In genomic region chr6:7816233-7816632, GRCm38 (mm10) we compare ENCODE assay signal across 27 mouse cellular contexts. TPM values are rescaled to one million over a fixed set of nuclear protein-coding genes. Genes with fewer than 3 reads are reported as not detected.
A peak's percentile ranks its signal among the peaks of the same experiment; 100 is the strongest.
DNase-seq lines count a peak whose midpoint lies in the region; ATAC-seq and TF ChIP-seq lines count a peak whose summit lies in the region.
"Had no signal": no experiment of that assay in that cellular context is flagged by ENCODE, and none has a peak within 500 bp of the region (broad histone marks: within the 10 kb centered on the region; RNA-seq: fewer than 3 reads in every experiment).

No protein-coding gene starts in this region.

- peak overlapping the region; percentile 21; the same call in 1 of the 2 replicates for H3K4me3 ChIP-seq in testis, adult 2 months (ENCODE audit: control insufficient read depth, low read depth, low read length)
- no peak overlapping the region for H3K4me3 ChIP-seq in MEL (ENCODE audit: control insufficient read depth in 1 of 2, insufficient read depth in 1 of 2, low read depth in 2 of 2, low read length in 2 of 2)
- no peak overlapping the region for H3K4me3 ChIP-seq in limb, embryonic 14.5 days (replicated peaks; ENCODE audit: low read length)
- H3K4me3 ChIP-seq: embryonic facial prominence, embryonic 10.5 days; embryonic facial prominence, embryonic 13.5 days; erythroblast, embryonic 14.5 days; forebrain, embryonic 12.5 days; forebrain, embryonic 15.5 days; heart, adult 2 months; heart, embryonic 10.5 days; heart, embryonic 13.5 days had no signal

- no peak for TF ChIP-seq RAD21 in MEL (IDR thresholded peaks at IDR 0.05; ENCODE audit: low read depth, low read length)

- H3K9me3 ChIP-seq in MEL (replicated peaks; ENCODE audit: insufficient read depth, low read length) = no peaks in the 10 kb centered on the region
- H3K9me3 ChIP-seq in limb, embryonic 14.5 days (ENCODE audit: control insufficient read depth, low read length) = no peaks in the 10 kb centered on the region
- H3K9me3 ChIP-seq: embryonic facial prominence, embryonic 10.5 days; embryonic facial prominence, embryonic 13.5 days; forebrain, embryonic 12.5 days; forebrain, embryonic 15.5 days; G1E; heart, embryonic 10.5 days; heart, embryonic 13.5 days had no signal

- H3K79me2 ChIP-seq in MEL (ENCODE audit: control insufficient read depth, insufficient read depth, low read length, poor library complexity) = no peaks in the 10 kb centered on the region

- no peak for DNase-seq in testis, postnatal 14 days (ENCODE audit: low spot score)
- DNase-seq in MEL (ENCODE audit: low read depth, low spot score) (peak; percentile 13), liver (no peak)
- DNase-seq in limb, embryonic 14.5 days (ENCODE audit: low spot score) = peak; percentile 8
- DNase-seq in spleen, postnatal 4 days (ENCODE audit: low spot score in 2 of 2) = no peak
- no peak for DNase-seq in spleen, postnatal 36 days (ENCODE audit: low spot score in 2 of 2)
- DNase-seq: adrenal gland, adult 2 months; adrenal gland, postnatal 14 days; cerebellum, adult 11 months; cerebellum, adult 2 months; cerebellum, postnatal 14 days; gastrocnemius, postnatal 25 days; heart, adult 2 months; heart, postnatal 14 days; heart, postnatal 4 days had no signal

- no peaks in the 10 kb centered on the region for H3K4me1 ChIP-seq in testis, adult 2 months (ENCODE audit: control insufficient read depth, insufficient read depth, low read length)
- 0 out of 4 replicates have a peak, but pooled peaks cover 0 to 3% of the 10 kb centered on the region in 2 experiments for H3K4me1 ChIP-seq in MEL (ENCODE audit: control insufficient read depth in 1 of 2, insufficient read depth in 2 of 2, low read length in 2 of 2)
- H3K4me1 ChIP-seq in limb, embryonic 14.5 days (ENCODE audit: control insufficient read depth, insufficient read depth, low read length) = no peaks in the 10 kb centered on the region
- H3K4me1 ChIP-seq: embryonic facial prominence, embryonic 13.5 days; forebrain, embryonic 12.5 days; forebrain, embryonic 15.5 days; heart, embryonic 10.5 days had no signal

- H3K4me2 ChIP-seq in limb, embryonic 14.5 days (replicated peaks; ENCODE audit: low read depth, low read length, severe bottlenecking) = no peak overlapping the region
- H3K4me2 ChIP-seq: embryonic facial prominence, embryonic 13.5 days; forebrain, embryonic 12.5 days; forebrain, embryonic 15.5 days; heart, embryonic 13.5 days; hindbrain, embryonic 14.5 days had no signal

- no peak for TF ChIP-seq POLR2A in testis, adult 2 months (IDR thresholded peaks at IDR 0.05; ENCODE audit: control insufficient read depth, low read depth, low read length)
- TF ChIP-seq POLR2A in MEL (IDR thresholded peaks at IDR 0.05; ENCODE audit: control insufficient read depth in 1 of 2, insufficient read depth in 1 of 2, low read depth in 1 of 2, low read length in 2 of 2, poor library complexity in 1 of 2) = no peak
- no peak for TF ChIP-seq POLR2A in limb, embryonic 14.5 days (IDR thresholded peaks at IDR 0.05; ENCODE audit: borderline replicate concordance, extremely low read depth, insufficient read depth, insufficient read length)

- no peak for TF ChIP-seq EP300 in MEL (IDR thresholded peaks at IDR 0.05; ENCODE audit: low read depth in 1 of 2, low read length in 2 of 2)

- WGBS in limb, embryonic 14.5 days = 51% methylated on average over 5 of the region's 5 CpGs

- no peaks in the 10 kb centered on the region for H3K27me3 ChIP-seq in testis, adult 2 months (ENCODE audit: control insufficient read depth, insufficient read depth, low read length)
- no peaks in the 10 kb centered on the region for H3K27me3 ChIP-seq in MEL (ENCODE audit: control insufficient read depth in 1 of 2, insufficient read depth in 2 of 2, low read length in 2 of 2)
- H3K27me3 ChIP-seq in limb, embryonic 14.5 days (ENCODE audit: control insufficient read depth, insufficient read depth, low read length) = no peaks in the 10 kb centered on the region
- H3K27me3 ChIP-seq: embryonic facial prominence, embryonic 13.5 days; forebrain, embryonic 12.5 days; forebrain, embryonic 15.5 days; heart, embryonic 13.5 days had no signal

- no peak for ATAC-seq in limb, embryonic 14.5 days (ENCODE audit: low FRiP score, low read depth)
- ATAC-seq: forebrain, embryonic 15.5 days; hindbrain, postnatal 0 days; inflammation-experienced regulatory T-cells, adult 6 months had no signal

- no peak overlapping the region for H3K9ac ChIP-seq in MEL (ENCODE audit: control insufficient read depth, low read depth, low read length, poor library complexity, severe bottlenecking)
- H3K9ac ChIP-seq in limb, embryonic 14.5 days (ENCODE audit: low read depth, low read length, severe bottlenecking) = no peak overlapping the region
- H3K9ac ChIP-seq: embryonic facial prominence, embryonic 13.5 days; forebrain, embryonic 12.5 days; forebrain, embryonic 15.5 days; heart, embryonic 13.5 days; hindbrain, embryonic 14.5 days had no signal

- no peaks in the 10 kb centered on the region for H3K36me3 ChIP-seq in testis, adult 2 months (ENCODE audit: control insufficient read depth, insufficient read depth, low read length)
- peaks cover 0 to 2% of the 10 kb centered on the region in 2 experiments; a peak in 1 of 4 replicates for H3K36me3 ChIP-seq in MEL (ENCODE audit: control insufficient read depth in 1 of 2, insufficient read depth in 2 of 2, low read length in 2 of 2)
- H3K36me3 ChIP-seq in limb, embryonic 14.5 days (ENCODE audit: control insufficient read depth, insufficient read depth, low read length) = no peaks in the 10 kb centered on the region
- H3K36me3 ChIP-seq: embryonic facial prominence, embryonic 10.5 days; embryonic facial prominence, embryonic 13.5 days; forebrain, embryonic 12.5 days; forebrain, embryonic 15.5 days; G1E; heart, embryonic 10.5 days; heart, embryonic 13.5 days had no signal

- TF ChIP-seq CTCF in testis, adult 2 months (IDR thresholded peaks at IDR 0.05; ENCODE audit: control insufficient read depth, insufficient read depth, insufficient replicate concordance, low read depth, low read length) = no peak
- no peak for TF ChIP-seq CTCF in MEL (IDR thresholded peaks at IDR 0.05 in 2 of 3, conservative IDR thresholded peaks at IDR 0.05 in 1 of 3; ENCODE audit: control insufficient read depth in 1 of 3, insufficient read depth in 1 of 3, low read depth in 2 of 3, low read length in 3 of 3, poor library complexity in 1 of 3, severe bottlenecking in 1 of 3)

- no peak overlapping the region for H3K27ac ChIP-seq in testis, adult 2 months (ENCODE audit: control insufficient read depth, insufficient read depth, low read depth, low read length)
- H3K27ac ChIP-seq in MEL (ENCODE audit: control insufficient read depth, low read depth, low read length) = no peak overlapping the region
- H3K27ac ChIP-seq in limb, embryonic 14.5 days (replicated peaks; ENCODE audit: low read depth, low read length) = no peak overlapping the region
- H3K27ac ChIP-seq: embryonic facial prominence, embryonic 10.5 days; embryonic facial prominence, embryonic 13.5 days; forebrain, embryonic 12.5 days; forebrain, embryonic 15.5 days; heart, adult 2 months; heart, embryonic 10.5 days; heart, embryonic 13.5 days; hindbrain, embryonic 14.5 days; hindbrain, postnatal 0 days had no signal

TF ChIP-seq in MEL, 35 proteins besides CTCF, POLR2A, EP300 and RAD21:
- TF ChIP-seq POLR2AphosphoS2 (IDR thresholded peaks at IDR 0.05; ENCODE audit: low read length) (no peak), MYB (IDR thresholded peaks at IDR 0.05; ENCODE audit: low read depth, low read length) (no peak), TCF12 (IDR thresholded peaks at IDR 0.05; ENCODE audit: low read depth, low read length) (no peak), GABPA (IDR thresholded peaks at IDR 0.05; ENCODE audit: low read depth, low read length) (no peak), ZNF384 (IDR thresholded peaks at IDR 0.05; ENCODE audit: low read depth, low read length) (no peak), CHD1 (IDR thresholded peaks at IDR 0.05; ENCODE audit: low read depth, low read length) (no peak), E2F4 (IDR thresholded peaks at IDR 0.05; ENCODE audit: borderline replicate concordance, low read depth, low read length) (no peak), USF2 (IDR thresholded peaks at IDR 0.05; ENCODE audit: borderline replicate concordance in 1 of 2, insufficient read depth in 1 of 2, low read depth in 1 of 2, low read length in 2 of 2) (no peak), RCOR1 (IDR thresholded peaks at IDR 0.05; ENCODE audit: low read depth, low read length) (no peak), UBTF (IDR thresholded peaks at IDR 0.05; ENCODE audit: borderline replicate concordance, insufficient read depth, low read depth, low read length) (no peak), TAL1 (IDR thresholded peaks at IDR 0.05; ENCODE audit: low read length) (no peak), ELF1 (IDR thresholded peaks at IDR 0.05; ENCODE audit: low read depth, low read length) (no peak), MXI1 (IDR thresholded peaks at IDR 0.05; ENCODE audit: low read depth, low read length) (no peak), TBP (IDR thresholded peaks at IDR 0.05; ENCODE audit: low read depth, low read length) (no peak)

RNA-seq across cellular contexts. Expression of gene C1galt1, which starts 28.4 kb away (rescaled TPM):
- polyA plus RNA-seq in testis, adult 2 months (2012; rRNA removed) = 1.9 and 2.1 TPM in 2 replicates
- total RNA-seq in MEL (2012; rRNA removed) = 14.1 and 14.4 TPM in 2 replicates
- 10 to 100 TPM in 1 of 2 experiments, not detected in 1; 13.2 TPM for polyA plus RNA-seq in MEL (2012; ENCODE audit: insufficient read depth in 1 of 2, insufficient read length in 2 of 2, low read depth in 1 of 2, low replicate concordance in 2 of 2, missing spikeins in 1 of 2)
- 10.4 and 11.8 TPM in 2 replicates for polyA plus RNA-seq in limb, embryonic 14.5 days (2012; rRNA removed)
- polyA plus RNA-seq in limb, embryonic 14.5 days (2014; fragmentation: Nextera tagmentation; extraction: Ambion mirVana) = 5.6 and 6.4 TPM in 2 replicates

Comparison
In these comparisons a context has a peak if more than half of its experiments do, and no peak if none do; other contexts are left out.
1. DNase-seq: peak in MEL (single experiment) and limb, embryonic 14.5 days (single experiment); none in testis, postnatal 14 days (single experiment), spleen, postnatal 4 days (0 of 2), liver (single experiment) and spleen, postnatal 36 days (0 of 2).